Mouse (Mus musculus) MEL (cell line): ENCODE measurements around the gene Gm45234. TPM values are rescaled to one million over a fixed set of nuclear protein-coding genes. Genes with fewer than 3 reads are reported as not detected.

ENCODE experiments used
- DNase-seq: peaks from one replicate; pipeline ENCODE4 v3.0.0; 2011; ENCODE audit warnings: low read depth, low spot score
- H3K27ac ChIP-seq: 2 replicates; pipeline ENCODE4 v1.5.1; 2012; ENCODE audit warnings: low read depth, mild to moderate bottlenecking, control low read depth, low read length, moderate library complexity; ENCODE audit not compliant: control insufficient read depth
- H3K27me3 ChIP-seq, 2 experiments: fragments of 150-350 bp in 1 of 2; sonication (generic) in 1 of 2; 2 replicates each; pipeline ENCODE4 v1.6.1; 2012; ENCODE audit warnings: low read length in 2 of 2, mild to moderate bottlenecking in 2 of 2, improper control_type of control experiment in 1 of 2, moderate library complexity in 1 of 2; ENCODE audit not compliant: insufficient read depth in 2 of 2, control insufficient read depth in 1 of 2
- H3K36me3 ChIP-seq, 2 experiments: 2 replicates each; pipeline ENCODE4 v1.6.1; 2012 to 2014; ENCODE audit warnings: low read length in 2 of 2, improper control_type of control experiment in 1 of 2, inconsistent platforms in 1 of 2, mild to moderate bottlenecking in 1 of 2; ENCODE audit not compliant: insufficient read depth in 2 of 2, control insufficient read depth in 1 of 2
- H3K4me1 ChIP-seq, 2 experiments: fragments of 150-350 bp in 1 of 2; sonication (generic) in 1 of 2; 2 replicates each; pipeline ENCODE4 v1.6.1; 2012; ENCODE audit warnings: low read length in 2 of 2, improper control_type of control experiment in 1 of 2, mild to moderate bottlenecking in 1 of 2; ENCODE audit not compliant: insufficient read depth in 2 of 2, control insufficient read depth in 1 of 2
- H3K4me3 ChIP-seq, 2 experiments: fragments of 150-350 bp in 1 of 2; sonication (generic) in 1 of 2; 2 replicates each; pipeline ENCODE4 v1.5.1; 2012; ENCODE audit warnings: low read depth in 2 of 2, low read length in 2 of 2, mild to moderate bottlenecking in 2 of 2, moderate library complexity in 2 of 2, control low read depth in 1 of 2, improper control_type of control experiment in 1 of 2; ENCODE audit not compliant: control insufficient read depth in 1 of 2, insufficient read depth in 1 of 2
- H3K79me2 ChIP-seq: 2 replicates; pipeline ENCODE4 v1.6.1; 2012; ENCODE audit warnings: mild to moderate bottlenecking, low read length, moderate library complexity; ENCODE audit not compliant: control insufficient read depth, poor library complexity, insufficient read depth
- H3K9ac ChIP-seq: 2 replicates; pipeline ENCODE4 v1.6.1; 2012; ENCODE audit warnings: low read depth, mild to moderate bottlenecking, control low read depth, low read length, moderate library complexity; ENCODE audit not compliant: control insufficient read depth, poor library complexity, severe bottlenecking
- H3K9me3 ChIP-seq: fragments of 150-350 bp; sonication (generic); replicated peaks from 2 replicates; pipeline ENCODE4 v1.6.1; 2012; ENCODE audit warnings: mild to moderate bottlenecking, low read length, improper control_type of control experiment, moderate library complexity; ENCODE audit not compliant: insufficient read depth
- CHD2 ChIP-seq: IDR thresholded peaks from 2 replicates; pipeline ENCODE4 v1.6.1; 2011; ENCODE audit warnings: low read length, improper control_type of control experiment
- CTCF ChIP-seq, 3 experiments: IDR thresholded peaks in 2 of 3; conservative IDR thresholded peaks in 1 of 3; 2 replicates each; pipeline ENCODE4 v1.5.1; 2011 to 2012; ENCODE audit warnings: low read length in 3 of 3, low read depth in 2 of 3, mild to moderate bottlenecking in 2 of 3, improper control_type of control experiment in 1 of 3, inconsistent platforms in 1 of 3, mixed read lengths in 1 of 3, moderate library complexity in 1 of 3; ENCODE audit not compliant: control insufficient read depth in 1 of 3, insufficient read depth in 1 of 3, poor library complexity in 1 of 3, severe bottlenecking in 1 of 3
- E2F4 ChIP-seq: IDR thresholded peaks from 2 replicates; pipeline ENCODE4 v1.6.1; 2011; ENCODE audit warnings: low read depth, low read length, improper control_type of control experiment, borderline replicate concordance
- ELF1 ChIP-seq: IDR thresholded peaks from 2 replicates; pipeline ENCODE4 v1.6.1; 2014; ENCODE audit warnings: low read depth, mild to moderate bottlenecking, inconsistent platforms, low read length, improper control_type of control experiment, moderate library complexity
- EP300 ChIP-seq, 2 experiments: IDR thresholded peaks; 2 replicates each; pipeline ENCODE4 v1.6.1; 2011; ENCODE audit warnings: improper control_type of control experiment in 2 of 2, low read length in 2 of 2, low read depth in 1 of 2, mild to moderate bottlenecking in 1 of 2
- ETS1 ChIP-seq: IDR thresholded peaks from 2 replicates; pipeline ENCODE4 v1.6.1; 2012; ENCODE audit warnings: low read depth, mild to moderate bottlenecking, inconsistent platforms, low read length, improper control_type of control experiment, moderate library complexity
- HCFC1 ChIP-seq: IDR thresholded peaks from 2 replicates; pipeline ENCODE4 v1.6.1; 2012; ENCODE audit warnings: low read depth, mild to moderate bottlenecking, inconsistent platforms, low read length, improper control_type of control experiment, moderate library complexity
- KAT2A ChIP-seq: conservative IDR thresholded peaks from 2 replicates; pipeline ENCODE4 v1.6.1; 2012; ENCODE audit warnings: low read depth, low read length, improper control_type of control experiment, inconsistent platforms
- MAFK ChIP-seq: IDR thresholded peaks from 2 replicates; pipeline ENCODE4 v1.6.1; 2011; ENCODE audit warnings: low read depth, mild to moderate bottlenecking, low read length, improper control_type of control experiment, borderline replicate concordance
- MAX ChIP-seq: IDR thresholded peaks from 2 replicates; pipeline ENCODE4 v1.6.1; 2011; ENCODE audit warnings: low read length, improper control_type of control experiment
- MAZ ChIP-seq: IDR thresholded peaks from 2 replicates; pipeline ENCODE4 v1.6.1; 2012; ENCODE audit warnings: low read depth, mild to moderate bottlenecking, inconsistent platforms, low read length, improper control_type of control experiment
- MEF2A ChIP-seq: IDR thresholded peaks from 2 replicates; pipeline ENCODE4 v1.6.1; 2014; ENCODE audit warnings: low read depth, mild to moderate bottlenecking, inconsistent platforms, low read length, improper control_type of control experiment; ENCODE audit not compliant: poor library complexity, insufficient replicate concordance, severe bottlenecking; ENCODE audit errors: extremely low read depth
- RCOR1 ChIP-seq: IDR thresholded peaks from 2 replicates; pipeline ENCODE4 v1.6.1; 2012; ENCODE audit warnings: low read depth, mild to moderate bottlenecking, inconsistent platforms, low read length, improper control_type of control experiment
- SIN3A ChIP-seq: IDR thresholded peaks from 2 replicates; pipeline ENCODE4 v1.6.1; 2012; ENCODE audit warnings: low read length, improper control_type of control experiment, inconsistent platforms
- SMC3 ChIP-seq: IDR thresholded peaks from 2 replicates; pipeline ENCODE4 v1.6.1; 2011; ENCODE audit warnings: low read depth, low read length, improper control_type of control experiment
- TAL1 ChIP-seq: IDR thresholded peaks from 2 replicates; pipeline ENCODE4 v1.6.1; 2012; ENCODE audit warnings: mild to moderate bottlenecking, inconsistent platforms, low read length, moderate library complexity, mixed read lengths
- TCF12 ChIP-seq: IDR thresholded peaks from 2 replicates; pipeline ENCODE4 v1.6.1; 2014; ENCODE audit warnings: low read depth, mild to moderate bottlenecking, inconsistent platforms, low read length, improper control_type of control experiment, moderate library complexity
- UBTF ChIP-seq: IDR thresholded peaks from 2 replicates; pipeline ENCODE4 v1.6.1; 2012; ENCODE audit warnings: low read depth, mild to moderate bottlenecking, inconsistent platforms, low read length, improper control_type of control experiment, moderate library complexity, borderline replicate concordance; ENCODE audit not compliant: insufficient read depth
- ZC3H11A ChIP-seq: IDR thresholded peaks from 2 replicates; pipeline ENCODE4 v1.6.1; 2012; ENCODE audit warnings: low read depth, mild to moderate bottlenecking, inconsistent platforms, low read length, improper control_type of control experiment
- ZNF384 ChIP-seq: IDR thresholded peaks from 2 replicates; pipeline ENCODE4 v1.6.1; 2012; ENCODE audit warnings: low read depth, mild to moderate bottlenecking, inconsistent platforms, low read length, improper control_type of control experiment
- polyA plus RNA-seq, 2 experiments: library from polyadenylated mRNA; stranded (reverse) in 1 of 2; unstranded in 1 of 2; fragments of >175 nt in 1 of 2; fragments of >200 nt in 1 of 2; gene quantifications; 2 replicates each; pipeline versions ENCODE4 v1.2.1 to v1.2.4; 2012; ENCODE audit warnings: low replicate concordance in 2 of 2, low read depth in 1 of 2; ENCODE audit not compliant: insufficient read length in 2 of 2, insufficient read depth in 1 of 2, missing spikeins in 1 of 2
- total RNA-seq: library from RNA; depleted of rRNA; stranded (reverse); fragments of 300-350 nt; gene quantifications from 2 replicates; pipeline ENCODE4 v1.2.3, GENCODE M21; 2012

Gm45234 gene
- total and polyA plus RNA-seq, 3 experiments: 0.15 TPM; not detected in 2

DNA sequence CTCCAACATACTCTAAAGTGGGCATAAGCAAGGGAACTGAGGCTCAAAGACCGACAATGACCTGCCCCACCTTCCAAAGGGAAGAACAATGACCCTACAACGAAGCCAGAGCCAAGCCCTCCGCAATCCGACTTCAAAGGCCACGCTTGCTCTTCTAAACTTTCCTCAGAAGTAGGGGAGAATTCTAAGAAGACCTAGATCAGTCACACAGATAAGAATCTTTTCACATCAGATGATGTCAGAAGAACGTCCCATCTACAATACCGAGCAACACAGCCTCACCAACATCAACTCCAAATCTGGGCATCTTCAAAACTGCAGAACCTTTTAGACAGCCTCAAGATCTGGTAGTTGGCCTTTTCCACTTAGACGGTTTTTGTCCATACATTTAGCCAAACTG, 5.4 kb downstream of the Gm45234 start:
- no peak for DNase-seq
- TF ChIP-seq E2F4 (no peak), ETS1 (no peak), MEF2A (no peak), CHD2 (no peak), MAZ (no peak), EP300 (IDR thresholded peaks at IDR 0.05; ENCODE audit: low read depth in 1 of 2, low read length in 2 of 2) (no peak), RCOR1 (no peak), TCF12 (no peak), MAFK (no peak), SMC3 (no peak), KAT2A (no peak), SIN3A (no peak), TAL1 (no peak), ELF1 (no peak)
- H3K79me2 ChIP-seq: peaks cover 7% of the 10 kb centered on the region
- H3K9ac ChIP-seq: no peak overlapping the region
- H3K36me3 ChIP-seq: no peaks in the 10 kb centered on the region
- no peak overlapping the region for H3K27ac ChIP-seq
- no peaks in the 10 kb centered on the region for H3K27me3 ChIP-seq
- peaks cover 0 to 7% of the 10 kb centered on the region in 2 experiments; a peak in 1 of 4 replicates for H3K4me1 ChIP-seq
- no peak overlapping the region for H3K4me3 ChIP-seq
- no peaks in the 10 kb centered on the region for H3K9me3 ChIP-seq

DNA sequence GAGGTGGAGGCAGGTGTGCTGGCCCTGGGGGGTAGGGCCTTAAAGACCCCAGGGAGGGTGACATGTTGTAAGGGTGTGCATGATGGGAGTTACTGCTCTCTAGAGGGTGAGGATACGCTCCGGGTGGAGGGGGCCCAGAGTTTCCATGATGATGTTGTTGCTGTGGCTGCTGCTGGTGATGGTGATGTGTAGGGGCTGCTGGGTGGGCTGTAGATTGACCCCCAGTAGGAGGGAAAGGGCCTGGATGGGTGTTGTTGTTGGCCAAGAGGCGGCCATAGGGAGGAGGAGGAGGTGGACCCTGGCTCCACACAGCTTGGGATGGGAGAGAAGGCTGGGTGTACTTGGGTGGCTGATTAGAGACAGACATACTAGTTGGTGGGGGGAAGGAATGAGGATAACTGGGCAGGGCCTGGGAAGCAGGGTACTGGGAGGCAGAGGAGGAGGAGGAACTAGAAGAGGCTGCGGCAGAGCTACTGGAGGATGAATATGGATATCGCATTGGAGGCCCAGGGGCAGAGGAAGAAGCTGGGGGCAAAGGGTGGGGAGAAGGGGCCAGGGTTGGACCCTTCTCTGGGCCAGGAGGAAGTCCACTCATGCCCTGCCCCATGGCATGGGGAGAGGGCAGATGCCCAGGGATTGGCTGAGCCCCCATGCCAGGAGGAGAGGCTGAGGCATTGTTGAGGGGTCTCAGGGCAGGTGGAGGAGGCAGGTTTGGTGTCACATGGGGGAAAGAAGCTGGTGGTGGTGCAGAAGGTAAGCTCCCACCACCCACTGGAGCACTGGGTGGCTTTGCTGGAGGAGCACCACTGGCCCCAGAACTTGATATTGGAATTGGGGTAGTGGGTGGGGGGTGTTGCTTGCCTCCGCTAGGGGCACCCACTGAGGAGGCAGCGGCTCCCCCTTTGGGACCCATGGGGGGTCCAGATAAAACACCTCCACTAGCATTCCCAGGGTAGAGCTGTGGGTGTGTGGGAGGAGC, 8.9 kb downstream of the Gm45234 start:
- DNase-seq: no peak
- Histone ChIP-seq H3K27me3 (no peaks in the 10 kb centered on the region), H3K4me1 (peaks cover 0 to 2% of the 10 kb centered on the region in 2 experiments; a peak in 1 of 4 replicates), H3K79me2 (peaks cover 1% of the 10 kb centered on the region; the same call in 1 of the 2 replicates)
- no peak for TF ChIP-seq CTCF (IDR thresholded peaks at IDR 0.05 in 2 of 3, conservative IDR thresholded peaks at IDR 0.05 in 1 of 3; ENCODE audit: control insufficient read depth in 1 of 3, insufficient read depth in 1 of 3, low read depth in 2 of 3, low read length in 3 of 3, poor library complexity in 1 of 3, severe bottlenecking in 1 of 3)
- no peak for TF ChIP-seq MEF2A
- no peak for TF ChIP-seq TCF12
- TF ChIP-seq ETS1: no peak
- no peak for TF ChIP-seq UBTF
- no peak for TF ChIP-seq ZNF384
- TF ChIP-seq E2F4: no peak
- TF ChIP-seq MAFK: no peak
- no peak for TF ChIP-seq MAX
- no peak for TF ChIP-seq ZC3H11A
- no peak for TF ChIP-seq HCFC1
- TF ChIP-seq, all 39 proteins: peak for 0
- Histone ChIP-seq H3K9me3 (no peaks in the 10 kb centered on the region), H3K36me3 (peaks cover 0 to under 1% of the 10 kb centered on the region in 2 experiments; a peak in 2 of 4 replicates), H3K9ac (peak overlapping the region; percentile 80), H3K27ac (no peak overlapping the region), H3K4me3 (no peak overlapping the region)
